Mouse (Mus musculus): Measurements from ENCODE around the gene Casp3. TPM values are rescaled to one million over a fixed set of nuclear protein-coding genes. Genes with fewer than 3 reads are reported as not detected.

The Casp3 gene
- 9.6 and 9.7 TPM in 2 replicates for polyA plus RNA-seq (2012; rRNA removed; ENCODE audit: low replicate concordance)

DNA sequence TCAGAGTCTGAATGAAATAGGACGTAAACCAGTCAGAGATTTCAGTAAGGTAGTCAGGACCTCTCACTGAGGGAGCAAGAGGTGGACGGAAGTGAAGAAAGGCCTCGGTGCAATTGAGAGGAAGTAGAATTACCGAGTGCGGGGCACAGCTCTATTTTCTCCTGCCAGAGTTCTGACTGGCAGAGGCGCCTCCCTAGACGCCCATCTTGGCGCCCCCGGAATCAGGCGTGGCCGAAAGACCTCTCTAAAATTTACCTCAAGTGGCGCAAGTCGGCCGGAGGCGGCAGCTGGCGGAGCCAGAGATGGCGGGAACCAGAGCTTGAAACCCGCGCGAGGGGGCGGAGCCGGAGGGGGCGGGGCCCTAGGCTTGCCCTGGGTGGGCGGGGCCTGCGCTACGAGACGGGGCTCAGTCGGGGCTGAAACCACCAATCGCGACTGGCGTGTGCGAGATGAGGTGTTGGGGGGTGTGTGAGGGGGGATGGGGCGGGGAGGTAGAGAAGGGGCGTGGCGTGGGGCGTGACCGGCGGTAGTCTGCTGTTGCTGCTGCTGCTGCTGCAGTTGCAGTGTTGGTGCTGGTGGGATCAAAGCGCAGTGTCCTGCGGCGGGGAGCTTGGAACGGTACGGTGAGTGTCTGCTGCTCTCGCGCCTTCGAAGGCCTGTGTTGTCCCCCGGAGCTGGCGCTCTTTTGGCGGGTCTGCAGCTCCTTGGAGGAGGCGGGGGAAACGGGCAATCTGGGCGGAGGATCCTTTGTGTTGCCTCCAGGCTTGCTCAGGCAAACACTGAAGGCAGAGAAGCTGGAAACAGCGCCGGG is at the start of gene Casp3, which contains the start of gene Primpol:
Gene Casp3, plus strand, starts transcription at position 413 of the 811 bp plus-strand sequence.
Gene Primpol, minus strand, starts transcription at position 334 of the 811 bp plus-strand sequence.

Other genes with a start within 250 kb of the Casp3 start
- gene Acsl1, start 146.3 kb upstream of the Casp3 start, polyA plus RNA-seq (2012; rRNA removed; ENCODE audit: low replicate concordance) = 280 and 636 TPM in 2 replicates
- gene Cenpu, start 65.3 kb upstream of the Casp3 start, polyA plus RNA-seq (2012; rRNA removed; ENCODE audit: low replicate concordance) = 0.24 and 2.2 TPM in 2 replicates
- gene Primpol, start 79 bp upstream of the Casp3 start, polyA plus RNA-seq (2012; rRNA removed; ENCODE audit: low replicate concordance) = 1.4 and 2.3 TPM in 2 replicates
- gene Irf2, start 122.4 kb downstream of the Casp3 start, polyA plus RNA-seq (2012; rRNA removed; ENCODE audit: low replicate concordance) = 11.0 and 16.2 TPM in 2 replicates

All from subcutaneous adipose tissue, adult 2 months (tissue).